In the genomic region with DNA sequence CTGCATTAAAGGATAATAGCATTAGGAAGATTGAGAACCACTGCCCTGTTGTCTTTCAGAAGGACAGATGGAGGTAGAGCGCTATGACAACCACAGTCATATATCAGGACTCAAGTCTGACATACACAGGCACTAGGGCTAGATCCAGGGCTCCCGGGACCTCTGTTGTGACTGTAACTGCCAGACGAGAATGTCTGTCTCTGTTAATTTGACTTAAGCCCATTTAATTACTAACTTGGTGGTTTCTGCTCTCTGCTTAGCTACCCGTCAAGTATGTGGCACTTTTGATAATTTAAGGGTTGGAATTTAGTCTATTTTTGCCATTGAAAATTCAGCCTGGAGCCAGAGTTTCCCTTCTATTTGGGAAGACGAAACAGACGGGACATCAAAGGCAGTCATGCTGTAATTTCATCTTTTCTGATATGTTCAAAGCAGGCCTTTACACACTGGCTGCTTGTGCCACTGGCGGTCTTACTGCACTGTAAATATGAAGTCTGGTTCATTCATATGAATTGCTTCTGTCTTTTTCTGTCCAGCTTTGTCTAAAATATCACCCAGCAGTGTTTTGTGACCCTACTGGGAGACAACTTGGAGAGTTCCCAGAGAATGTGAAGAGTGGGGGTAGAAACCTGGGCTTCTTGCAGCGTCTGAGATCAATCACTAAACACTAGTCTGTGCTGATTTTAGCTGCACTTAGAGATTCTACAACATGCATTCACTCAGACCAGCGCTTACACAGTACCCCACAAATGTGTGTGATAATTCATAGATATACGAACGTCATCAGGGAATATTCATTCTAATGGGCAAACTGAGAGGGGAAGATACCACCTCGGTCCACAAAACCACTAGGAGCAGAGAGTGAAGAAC, we compare ENCODE assay signal across 28 mouse cellular contexts. TPM values are rescaled to one million over a fixed set of nuclear protein-coding genes. Genes with fewer than 3 reads are reported as not detected.
DNase-seq lines count a peak whose midpoint lies in the region; ATAC-seq and TF ChIP-seq lines count a peak whose summit lies in the region.
"Had no signal": no experiment of that assay in that cellular context is flagged by ENCODE, and none has a peak within 500 bp of the region (broad histone marks: within the 10 kb centered on the region; RNA-seq: fewer than 3 reads in every experiment).

No protein-coding gene starts in this region.

- no peaks in the 10 kb centered on the region for H3K9me3 ChIP-seq in forebrain, postnatal 0 days (ENCODE audit: low read length)
- H3K9me3 ChIP-seq in forebrain, embryonic 16.5 days (ENCODE audit: control insufficient read depth, low read length) = no peaks in the 10 kb centered on the region
- H3K9me3 ChIP-seq in heart, embryonic 15.5 days (replicated peaks) = no peaks in the 10 kb centered on the region
- no peaks in the 10 kb centered on the region for H3K9me3 ChIP-seq in midbrain, embryonic 14.5 days (ENCODE audit: control insufficient read depth, low read length)
- no peaks in the 10 kb centered on the region for H3K9me3 ChIP-seq in midbrain, embryonic 13.5 days
- H3K9me3 ChIP-seq: embryonic facial prominence, embryonic 13.5 days; G1E; hindbrain, embryonic 15.5 days; intestine, embryonic 15.5 days; kidney, embryonic 15.5 days had no signal

- no peaks in the 10 kb centered on the region for H3K36me3 ChIP-seq in forebrain, postnatal 0 days (ENCODE audit: insufficient read depth)
- H3K36me3 ChIP-seq in forebrain, embryonic 16.5 days (ENCODE audit: control insufficient read depth, insufficient read depth) = no peaks in the 10 kb centered on the region
- H3K36me3 ChIP-seq in heart, embryonic 15.5 days = no peaks in the 10 kb centered on the region
- H3K36me3 ChIP-seq in midbrain, embryonic 14.5 days (ENCODE audit: control insufficient read depth, insufficient read depth, low read length) = no peaks in the 10 kb centered on the region
- H3K36me3 ChIP-seq in midbrain, embryonic 13.5 days = no peaks in the 10 kb centered on the region
- H3K36me3 ChIP-seq: embryonic facial prominence, embryonic 13.5 days; G1E; hindbrain, embryonic 15.5 days; intestine, embryonic 15.5 days; kidney, embryonic 15.5 days had no signal

- ATAC-seq in forebrain, postnatal 0 days = peak; percentile 77
- ATAC-seq in forebrain, embryonic 16.5 days = no peak
- peak; percentile 56 for ATAC-seq in heart, embryonic 15.5 days (replicated peaks; ENCODE audit: insufficient number of reproducible peaks, insufficient read depth, low FRiP score, low read depth)
- no peak for ATAC-seq in midbrain, embryonic 14.5 days (ENCODE audit: low FRiP score, low TSS enrichment)
- ATAC-seq in midbrain, embryonic 13.5 days = no peak
- ATAC-seq: intestine, embryonic 15.5 days had no signal

- no peak overlapping the region for H3K4me2 ChIP-seq in forebrain, postnatal 0 days (ENCODE audit: low read depth)
- no peak overlapping the region for H3K4me2 ChIP-seq in forebrain, embryonic 16.5 days (ENCODE audit: low read length)
- peak overlapping the region; percentile 40 for H3K4me2 ChIP-seq in heart, embryonic 15.5 days
- H3K4me2 ChIP-seq in midbrain, embryonic 14.5 days (ENCODE audit: low read length) = no peak overlapping the region
- H3K4me2 ChIP-seq in midbrain, embryonic 13.5 days (replicated peaks) = no peak overlapping the region
- H3K4me2 ChIP-seq: embryonic facial prominence, embryonic 13.5 days; hindbrain, embryonic 15.5 days; intestine, embryonic 15.5 days; kidney, embryonic 15.5 days had no signal

- no peak overlapping the region for H3K4me3 ChIP-seq in forebrain, postnatal 0 days (ENCODE audit: low read depth, low read length)
- H3K4me3 ChIP-seq in forebrain, embryonic 16.5 days (replicated peaks; ENCODE audit: low read length) = no peak overlapping the region
- no peak overlapping the region for H3K4me3 ChIP-seq in heart, embryonic 15.5 days
- H3K4me3 ChIP-seq in midbrain, embryonic 14.5 days (replicated peaks; ENCODE audit: low read depth, low read length) = no peak overlapping the region
- H3K4me3 ChIP-seq in midbrain, embryonic 13.5 days (replicated peaks) = no peak overlapping the region
- H3K4me3 ChIP-seq: embryonic facial prominence, embryonic 13.5 days; hindbrain, embryonic 15.5 days; intestine, embryonic 15.5 days; kidney, embryonic 15.5 days; layer of hippocampus, adult 2 months; myocyte had no signal

- H3K27ac ChIP-seq in forebrain, postnatal 0 days (ENCODE audit: low read depth, low read length) = no peak overlapping the region
- no peak overlapping the region for H3K27ac ChIP-seq in forebrain, embryonic 16.5 days (ENCODE audit: low read length)
- H3K27ac ChIP-seq in heart, embryonic 15.5 days = peak overlapping the region; percentile 86
- no peak overlapping the region for H3K27ac ChIP-seq in midbrain, embryonic 14.5 days (replicated peaks; ENCODE audit: low read depth, low read length)
- no peak overlapping the region for H3K27ac ChIP-seq in midbrain, embryonic 13.5 days
- H3K27ac ChIP-seq: embryonic facial prominence, embryonic 13.5 days; hindbrain, embryonic 15.5 days; intestine, embryonic 15.5 days; kidney, embryonic 15.5 days; layer of hippocampus, adult 2 months had no signal

- no peak overlapping the region for H3K9ac ChIP-seq in forebrain, postnatal 0 days
- no peak overlapping the region for H3K9ac ChIP-seq in forebrain, embryonic 16.5 days (replicated peaks; ENCODE audit: low read depth, low read length)
- H3K9ac ChIP-seq in heart, embryonic 15.5 days = no peak overlapping the region
- no peak overlapping the region for H3K9ac ChIP-seq in midbrain, embryonic 14.5 days (replicated peaks; ENCODE audit: low read length)
- no peak overlapping the region for H3K9ac ChIP-seq in midbrain, embryonic 13.5 days (replicated peaks)
- H3K9ac ChIP-seq: embryonic facial prominence, embryonic 13.5 days; hindbrain, embryonic 15.5 days; intestine, embryonic 15.5 days; kidney, embryonic 15.5 days had no signal

- no peak for TF ChIP-seq CTCF in forebrain, postnatal 0 days (IDR thresholded peaks at IDR 0.05; ENCODE audit: low read depth)

- intact Hi-C loops in heart, postnatal 36 days (cut with DNase I) = no loop called here

- H3K27me3 ChIP-seq in forebrain, postnatal 0 days (ENCODE audit: insufficient read depth, low read length) = no peaks in the 10 kb centered on the region
- no peaks in the 10 kb centered on the region for H3K27me3 ChIP-seq in forebrain, embryonic 16.5 days (replicated peaks; ENCODE audit: control insufficient read depth, insufficient read depth, low read length)
- no peaks in the 10 kb centered on the region for H3K27me3 ChIP-seq in heart, embryonic 15.5 days
- H3K27me3 ChIP-seq in midbrain, embryonic 14.5 days (ENCODE audit: control insufficient read depth, insufficient read depth, low read length) = no peaks in the 10 kb centered on the region
- H3K27me3 ChIP-seq in midbrain, embryonic 13.5 days = no peaks in the 10 kb centered on the region
- H3K27me3 ChIP-seq: embryonic facial prominence, embryonic 13.5 days; hindbrain, embryonic 15.5 days; intestine, embryonic 15.5 days; kidney, embryonic 15.5 days had no signal

- peak; percentile 22 for DNase-seq in forebrain, postnatal 0 days
- no peak for DNase-seq in heart, postnatal 36 days
- DNase-seq in midbrain, embryonic 14.5 days = peak; percentile 16
- DNase-seq in left cerebral cortex, adult 11 months (ENCODE audit: low spot score) = no peak
- DNase-seq: cerebellum, adult 11-12 months; cerebellum, postnatal 14 days; layer of hippocampus, postnatal 36 days; liver; lung, postnatal 36 days; thymus, postnatal 14 days had no signal

- 52% methylated on average over 12 of the region's 12 CpGs for WGBS in forebrain, postnatal 0 days
- 61% methylated on average over 12 of the region's 12 CpGs for WGBS in forebrain, embryonic 16.5 days
- 36% methylated on average over 12 of the region's 12 CpGs for WGBS in heart, embryonic 15.5 days
- whole genome bisulfite sequencing in midbrain, embryonic 14.5 days = 73% methylated on average over 12 of the region's 12 CpGs
- WGBS in midbrain, embryonic 13.5 days = 82% methylated on average over 12 of the region's 12 CpGs

- no peaks in the 10 kb centered on the region for H3K4me1 ChIP-seq in forebrain, postnatal 0 days (ENCODE audit: insufficient read depth)
- no peaks in the 10 kb centered on the region for H3K4me1 ChIP-seq in forebrain, embryonic 16.5 days (replicated peaks; ENCODE audit: control insufficient read depth, insufficient read depth, low read length)
- peaks cover 45% of the 10 kb centered on the region for H3K4me1 ChIP-seq in heart, embryonic 15.5 days (replicated peaks)
- H3K4me1 ChIP-seq in midbrain, embryonic 14.5 days (ENCODE audit: control insufficient read depth, insufficient read depth, low read length) = no peaks in the 10 kb centered on the region
- no peaks in the 10 kb centered on the region for H3K4me1 ChIP-seq in midbrain, embryonic 13.5 days (replicated peaks)
- H3K4me1 ChIP-seq: hindbrain, embryonic 15.5 days; intestine, embryonic 15.5 days had no signal

RNA-seq across cellular contexts. Expression of a gene that starts 21.1 kb away (rescaled TPM):
- not detected in 2 replicates for total RNA-seq in forebrain, postnatal 0 days (2014; rRNA removed)
- not detected in 2 replicates for polyA plus RNA-seq in forebrain, postnatal 0 days (2015; fragmentation: Nextera tagmentation; extraction: Ambion mirVana)
- not detected in 2 replicates for polyA plus RNA-seq in forebrain, embryonic 16.5 days (2015; fragmentation: Nextera tagmentation; extraction: Ambion mirVana)
- polyA plus RNA-seq in heart, embryonic 15.5 days (2015; fragmentation: Nextera tagmentation; extraction: Ambion mirVana) = not detected in 2 replicates
- total RNA-seq in heart, postnatal 36 days (2021) = not detected
- polyA plus RNA-seq in midbrain, embryonic 14.5 days (2014; fragmentation: Nextera tagmentation; extraction: Ambion mirVana) = not detected in 2 replicates
- polyA plus RNA-seq in midbrain, embryonic 13.5 days (2015; fragmentation: Nextera tagmentation; extraction: Ambion mirVana) = not detected in 2 replicates
- total RNA-seq: adrenal gland, postnatal 14 days; G1E; gastrocnemius, adult 18-20 months; layer of hippocampus, adult 2 months; layer of hippocampus, postnatal 36 days; left cerebral cortex, postnatal 25 days; megakaryocyte-erythroid progenitor cell, adult 5-6 weeks had no signal
- polyA plus RNA-seq: embryonic facial prominence, embryonic 13.5 days; G1E; gonadal fat pad, adult 2 months; hindbrain, embryonic 15.5 days; intestine, embryonic 15.5 days; kidney, embryonic 15.5 days; liver, embryonic 16.5 days; myocyte; neural tube, embryonic 14.5 days; small intestine, adult 2 months had no signal

RNA-seq across cellular contexts. Expression of a gene that starts 22.4 kb away (rescaled TPM):
- 0.23 and 0.67 TPM in 2 replicates for total RNA-seq in forebrain, postnatal 0 days (2014; rRNA removed)
- not detected in 2 replicates for polyA plus RNA-seq in forebrain, postnatal 0 days (2015; fragmentation: Nextera tagmentation; extraction: Ambion mirVana)
- not detected in 2 replicates for polyA plus RNA-seq in forebrain, embryonic 16.5 days (2015; fragmentation: Nextera tagmentation; extraction: Ambion mirVana)
- polyA plus RNA-seq in heart, embryonic 15.5 days (2015; fragmentation: Nextera tagmentation; extraction: Ambion mirVana) = not detected in 2 replicates
- not detected for total RNA-seq in heart, postnatal 36 days (2021)
- polyA plus RNA-seq in midbrain, embryonic 14.5 days (2014; fragmentation: Nextera tagmentation; extraction: Ambion mirVana) = not detected in 2 replicates
- polyA plus RNA-seq in midbrain, embryonic 13.5 days (2015; fragmentation: Nextera tagmentation; extraction: Ambion mirVana) = not detected in 2 replicates
- total RNA-seq: adrenal gland, postnatal 14 days; G1E; gastrocnemius, adult 18-20 months had no signal
- polyA plus RNA-seq: embryonic facial prominence, embryonic 13.5 days; hindbrain, embryonic 15.5 days; intestine, embryonic 15.5 days; kidney, embryonic 15.5 days; liver, embryonic 16.5 days; myocyte; neural tube, embryonic 14.5 days; small intestine, adult 2 months had no signal

RNA-seq across cellular contexts. Expression of a gene that starts 24.4 kb away (rescaled TPM):
- total RNA-seq in forebrain, postnatal 0 days (2014; rRNA removed) = not detected in 2 replicates
- not detected in 2 replicates for polyA plus RNA-seq in forebrain, postnatal 0 days (2015; fragmentation: Nextera tagmentation; extraction: Ambion mirVana)
- not detected in 2 replicates for polyA plus RNA-seq in forebrain, embryonic 16.5 days (2015; fragmentation: Nextera tagmentation; extraction: Ambion mirVana)
- not detected in 2 replicates for polyA plus RNA-seq in heart, embryonic 15.5 days (2015; fragmentation: Nextera tagmentation; extraction: Ambion mirVana)
- total RNA-seq in heart, postnatal 36 days (2021) = not detected
- not detected in 2 replicates for polyA plus RNA-seq in midbrain, embryonic 14.5 days (2014; fragmentation: Nextera tagmentation; extraction: Ambion mirVana)
- 0.11 TPM in 1 of 2 replicates, not detected in the other for polyA plus RNA-seq in midbrain, embryonic 13.5 days (2015; fragmentation: Nextera tagmentation; extraction: Ambion mirVana)
- total RNA-seq: adrenal gland, postnatal 14 days; gastrocnemius, adult 18-20 months; layer of hippocampus, adult 2 months; layer of hippocampus, postnatal 36 days; left cerebral cortex, postnatal 25 days; megakaryocyte-erythroid progenitor cell, adult 5-6 weeks had no signal
- polyA plus RNA-seq: embryonic facial prominence, embryonic 13.5 days; G1E; hindbrain, embryonic 15.5 days; intestine, embryonic 15.5 days; kidney, embryonic 15.5 days; liver, embryonic 16.5 days; myocyte; neural tube, embryonic 14.5 days; small intestine, adult 2 months had no signal

Comparison
In these comparisons a context has a peak if more than half of its experiments do, and no peak if none do; other contexts are left out.
1. ATAC-seq: peak in forebrain, postnatal 0 days (single experiment) and heart, embryonic 15.5 days (single experiment); none in forebrain, embryonic 16.5 days (single experiment), midbrain, embryonic 14.5 days (single experiment) and midbrain, embryonic 13.5 days (single experiment).
2. DNase-seq: peak in forebrain, postnatal 0 days (single experiment) and midbrain, embryonic 14.5 days (single experiment); none in heart, postnatal 36 days (0 of 2) and left cerebral cortex, adult 11 months (single experiment).